Mouse (Mus musculus): Measurements from ENCODE around the gene Fam221a. TPM values are rescaled to one million over a fixed set of nuclear protein-coding genes. Genes with fewer than 3 reads are reported as not detected.
"Not testable (repeated sequence)": the region's sequence is repeated elsewhere in the genome, so short reads cannot be mapped to it uniquely, and the experiment has no call there.

The Fam221a gene
- polyA plus RNA-seq, 1 experiment from 2014 or later, result 7.3 TPM

- WGBS, result 70% methylated on average over 2 of the region's 2 CpGs
- not testable (repeated sequence) for H3K4me3 ChIP-seq (ENCODE audit: low read depth, low read length); H3K4me1 ChIP-seq (ENCODE audit: control insufficient read depth, insufficient read depth, low read length); H3K4me2 ChIP-seq (ENCODE audit: low read depth, low read length); H3K27me3 ChIP-seq (ENCODE audit: control insufficient read depth, insufficient read depth, low read length); H3K9ac ChIP-seq (replicated peaks; ENCODE audit: low read depth, low read length); H3K36me3 ChIP-seq (ENCODE audit: control insufficient read depth, insufficient read depth, low read length); ATAC-seq (ENCODE audit: low read depth); H3K9me3 ChIP-seq (ENCODE audit: control insufficient read depth, low read length); H3K27ac ChIP-seq (ENCODE audit: low read depth, low read length)
Measured at GRCm38 (mm10) chr6:49412967-49413366, 45.4 kb downstream of the Fam221a start.

DNA sequence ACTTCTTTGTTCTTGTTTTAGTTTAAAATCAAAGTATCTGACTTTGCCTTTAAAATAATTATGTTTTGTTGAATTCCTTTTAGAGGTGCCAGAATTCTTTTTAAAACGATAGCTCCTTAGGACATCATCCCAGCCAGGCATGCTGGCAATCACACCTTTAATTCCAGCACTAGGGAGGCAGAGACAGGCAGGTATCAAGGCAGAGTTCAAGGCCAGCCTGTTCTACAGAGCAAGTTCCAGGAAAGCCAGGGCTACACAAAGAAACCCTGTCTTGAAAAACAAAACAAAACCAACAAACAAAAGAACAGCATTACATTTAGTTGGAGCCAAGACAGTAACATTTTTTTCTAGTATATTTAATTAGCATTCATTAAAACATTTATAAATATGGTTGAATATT lies 48.4 kb downstream of the Fam221a start:
- Histone ChIP-seq H3K4me3 (ENCODE audit: low read depth, low read length) (no peak overlapping the region), H3K9me3 (ENCODE audit: control insufficient read depth, low read length) (no peaks in the 10 kb centered on the region), H3K27me3 (ENCODE audit: control insufficient read depth, insufficient read depth, low read length) (no peaks in the 10 kb centered on the region), H3K4me1 (ENCODE audit: control insufficient read depth, insufficient read depth, low read length) (no peaks in the 10 kb centered on the region), H3K36me3 (ENCODE audit: control insufficient read depth, insufficient read depth, low read length) (no peaks in the 10 kb centered on the region), H3K27ac (ENCODE audit: low read depth, low read length) (no peak overlapping the region), H3K9ac (replicated peaks; ENCODE audit: low read depth, low read length) (no peak overlapping the region), H3K4me2 (ENCODE audit: low read depth, low read length) (no peak overlapping the region)
- ATAC-seq (ENCODE audit: low read depth), result no peak
- 93% methylated on average over 1 of the region's 1 CpGs for WGBS

DNA sequence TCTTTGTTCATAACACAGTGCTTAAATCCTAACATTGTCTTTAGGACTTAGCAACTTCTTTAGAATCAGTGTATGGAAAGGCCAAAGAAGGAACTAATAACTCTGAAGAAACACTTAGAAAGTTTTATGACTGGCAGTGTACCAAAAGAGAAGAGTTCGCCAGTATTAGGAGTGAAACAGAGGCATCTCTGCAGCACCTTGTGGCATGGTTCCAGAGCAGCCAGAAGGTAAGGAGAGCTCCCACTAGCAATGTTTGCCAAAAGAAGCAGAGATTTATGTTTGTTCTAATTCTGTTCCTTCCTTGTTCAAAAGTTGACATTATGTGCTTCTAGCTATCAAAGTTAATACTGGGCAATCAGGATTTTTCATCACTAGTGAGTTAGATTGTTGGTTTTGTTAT lies 69.8 kb downstream of the Fam221a start:
- Histone ChIP-seq H3K9me3 (ENCODE audit: control insufficient read depth, low read length) (no peaks in the 10 kb centered on the region), H3K4me2 (ENCODE audit: low read depth, low read length) (no peak overlapping the region), H3K27ac (ENCODE audit: low read depth, low read length) (no peak overlapping the region), H3K9ac (replicated peaks; ENCODE audit: low read depth, low read length) (no peak overlapping the region), H3K36me3 (ENCODE audit: control insufficient read depth, insufficient read depth, low read length) (no peaks in the 10 kb centered on the region), H3K4me1 (ENCODE audit: control insufficient read depth, insufficient read depth, low read length) (no peaks in the 10 kb centered on the region), H3K4me3 (ENCODE audit: low read depth, low read length) (no peak overlapping the region), H3K27me3 (ENCODE audit: control insufficient read depth, insufficient read depth, low read length) (no peaks in the 10 kb centered on the region)
- WGBS, result 83% methylated on average over 1 of the region's 1 CpGs
- no peak for ATAC-seq (ENCODE audit: low read depth)

Other genes with a start within 250 kb of the Fam221a start
- gene Igf2bp3, start 152.8 kb upstream of the Fam221a start, polyA plus RNA-seq (2014; fragmentation: Nextera tagmentation; extraction: Ambion mirVana), result 26.9 and 34.7 TPM in 2 replicates
- gene Tra2a, start 103.7 kb upstream of the Fam221a start, polyA plus RNA-seq (2014; fragmentation: Nextera tagmentation; extraction: Ambion mirVana), result 50.6 and 64.2 TPM in 2 replicates
- 10.0 and 10.9 TPM in 2 replicates for gene Ccdc126, start 48.5 kb upstream of the Fam221a start, polyA plus RNA-seq (2014; fragmentation: Nextera tagmentation; extraction: Ambion mirVana)
- gene Stk31, start 27.9 kb downstream of the Fam221a start, polyA plus RNA-seq (2014; fragmentation: Nextera tagmentation; extraction: Ambion mirVana), result not detected in 2 replicates

Measured in neural tube, embryonic 14.5 days (tissue).